Mouse (Mus musculus) hindbrain, embryonic 13.5 days (tissue): ENCODE measurements around the gene Acta2. TPM values are rescaled to one million over a fixed set of nuclear protein-coding genes. Genes with fewer than 3 reads are reported as not detected.

ENCODE experiments used
- ATAC-seq: fragments of 200-750 bp; cut with Nextera tagmentation; 2 replicates; pipeline ENCODE4 v1.8.0; 2017; ENCODE audit warnings: moderate TSS enrichment; ENCODE audit not compliant: low FRiP score
- H3K27ac ChIP-seq: fragments of 300-500 bp; sonication (generic); 2 replicates; pipeline ENCODE4 v1.5.1; 2015; ENCODE audit warnings: inconsistent platforms, mild to moderate bottlenecking, moderate library complexity
- H3K27me3 ChIP-seq: fragments of 300-500 bp; sonication (generic); 2 replicates; pipeline ENCODE4 v1.6.1; 2015; ENCODE audit warnings: mild to moderate bottlenecking, inconsistent platforms
- H3K36me3 ChIP-seq: fragments of 300-500 bp; sonication (generic); 2 replicates; pipeline ENCODE4 v1.6.1; 2015; ENCODE audit warnings: mild to moderate bottlenecking, inconsistent platforms
- H3K4me1 ChIP-seq: fragments of 300-500 bp; sonication (generic); replicated peaks from 2 replicates; pipeline ENCODE4 v1.6.1; 2015; ENCODE audit warnings: inconsistent platforms
- H3K4me2 ChIP-seq: fragments of 300-500 bp; sonication (generic); 2 replicates; pipeline ENCODE4 v1.6.1; 2015; ENCODE audit warnings: inconsistent platforms, mild to moderate bottlenecking, moderate library complexity
- H3K4me3 ChIP-seq: fragments of 300-500 bp; sonication (generic); 2 replicates; pipeline ENCODE4 v1.5.1; 2015; ENCODE audit warnings: mild to moderate bottlenecking, inconsistent platforms
- H3K9ac ChIP-seq: fragments of 300-500 bp; sonication (generic); 2 replicates; pipeline ENCODE4 v1.6.1; 2015; ENCODE audit warnings: mild to moderate bottlenecking, inconsistent platforms
- H3K9me3 ChIP-seq: fragments of 300-500 bp; sonication (generic); 2 replicates; pipeline ENCODE4 v1.6.1; 2016; ENCODE audit warnings: inconsistent platforms
- WGBS: fragments of 180-500 bp; shearing (Covaris S2); methylation state at CpG from one replicate; pipeline ENCODE4 v1.1.7; 2015; 5-methylcytosine and 5-hydroxymethylcytosine counted together
- polyA plus RNA-seq: library from polyadenylated mRNA; unstranded; fragments of >200 nt; fragmentation: Nextera tagmentation; extraction: Ambion mirVana; gene quantifications from 2 replicates; pipeline ENCODE4 v1.2.1, GENCODE M21; 2015

Gene Acta2
- polyA plus RNA-seq, result 19.5 and 30.0 TPM in 2 replicates

GRCm38 (mm10) chr19:34254880-34255681 is at the start of gene Acta2:
Gene Acta2, minus strand, starts transcription at chr19:34255590.
- ATAC-seq, result no peak
- Histone ChIP-seq H3K4me3 (no peak within 1 kb of the TSS), H3K9ac (no peak within 1 kb of the TSS), H3K9me3 (no peaks in the 10 kb centered on the region), H3K4me2 (no peak within 1 kb of the TSS), H3K27ac (no peak within 1 kb of the TSS), H3K4me1 (no peaks in the 10 kb centered on the region), H3K27me3 (no peaks in the 10 kb centered on the region), H3K36me3 (no peaks in the 10 kb centered on the region)
- WGBS, result 74% methylated on average over 16 of the region's 16 CpGs

- no peaks in the 10 kb centered on the region for H3K36me3 ChIP-seq
- no peak overlapping the region for H3K4me2 ChIP-seq
- H3K27ac ChIP-seq, result no peak overlapping the region
- ATAC-seq, result no peak
- no peak overlapping the region for H3K4me3 ChIP-seq
- no peak overlapping the region for H3K9ac ChIP-seq
- H3K9me3 ChIP-seq, result no peaks in the 10 kb centered on the region
- H3K4me1 ChIP-seq, result no peaks in the 10 kb centered on the region
- H3K27me3 ChIP-seq, result no peaks in the 10 kb centered on the region
Measured at GRCm38 (mm10) chr19:34304917-34305316, 49.5 kb upstream of the Acta2 start.

- no peak for ATAC-seq
- Histone ChIP-seq H3K4me2 (no peak overlapping the region), H3K27ac (no peak overlapping the region), H3K36me3 (no peaks in the 10 kb centered on the region), H3K9me3 (no peaks in the 10 kb centered on the region), H3K4me3 (no peak overlapping the region), H3K4me1 (no peaks in the 10 kb centered on the region), H3K27me3 (no peaks in the 10 kb centered on the region), H3K9ac (no peak overlapping the region)
- WGBS, result 75% methylated on average over 2 of the region's 2 CpGs
Measured at GRCm38 (mm10) chr19:34300430-34300829, 45.0 kb upstream of the Acta2 start.

- Histone ChIP-seq H3K27me3 (no peaks in the 10 kb centered on the region), H3K27ac (no peak overlapping the region), H3K4me2 (no peak overlapping the region), H3K4me1 (no peaks in the 10 kb centered on the region), H3K4me3 (no peak overlapping the region), H3K36me3 (no peaks in the 10 kb centered on the region), H3K9me3 (no peaks in the 10 kb centered on the region), H3K9ac (no peak overlapping the region)
- ATAC-seq, result no peak
- WGBS, result 76% methylated on average over 4 of the region's 4 CpGs
Measured at GRCm38 (mm10) chr19:34299229-34299628, 43.8 kb upstream of the Acta2 start.

- ATAC-seq, result no peak
Measured at GRCm38 (mm10) chr19:34298531-34298930, 43.1 kb upstream of the Acta2 start.

GRCm38 (mm10) chr19:34295442-34295841 is 40.1 kb upstream of the Acta2 start:
- H3K27me3 ChIP-seq, result peaks cover 15% of the 10 kb centered on the region
- no peak for ATAC-seq
- no peaks in the 10 kb centered on the region for H3K9me3 ChIP-seq
- H3K4me3 ChIP-seq, result no peak overlapping the region
- no peaks in the 10 kb centered on the region for H3K36me3 ChIP-seq
- no peak overlapping the region for H3K9ac ChIP-seq
- H3K4me1 ChIP-seq, result peaks cover 6% of the 10 kb centered on the region
- H3K27ac ChIP-seq, result no peak overlapping the region
- WGBS, result 81% methylated on average over 6 of the region's 6 CpGs
- no peak overlapping the region for H3K4me2 ChIP-seq

More at GRCm38 (mm10) chr19:34298531-34298930, 43.1 kb upstream of the Acta2 start:
- WGBS, result 90% methylated on average over 1 of the region's 1 CpGs
- Histone ChIP-seq H3K27me3 (no peaks in the 10 kb centered on the region), H3K9me3 (no peaks in the 10 kb centered on the region), H3K4me1 (no peaks in the 10 kb centered on the region), H3K4me3 (no peak overlapping the region), H3K27ac (no peak overlapping the region), H3K4me2 (no peak overlapping the region), H3K9ac (no peak overlapping the region), H3K36me3 (no peaks in the 10 kb centered on the region)

GRCm38 (mm10) chr19:34293376-34293947 is 38.1 kb upstream of the Acta2 start:
- H3K9me3 ChIP-seq, result no peaks in the 10 kb centered on the region
- H3K9ac ChIP-seq, result no peak overlapping the region
- H3K27me3 ChIP-seq, result peaks cover 15% of the 10 kb centered on the region
- peaks cover 14% of the 10 kb centered on the region for H3K4me1 ChIP-seq
- no peak overlapping the region for H3K4me3 ChIP-seq
- 66% methylated on average over 3 of the region's 3 CpGs for WGBS
- H3K27ac ChIP-seq, result no peak overlapping the region
- no peak overlapping the region for H3K4me2 ChIP-seq
- H3K36me3 ChIP-seq, result no peaks in the 10 kb centered on the region
- no peak for ATAC-seq

GRCm38 (mm10) chr19:34292701-34293100 is 37.3 kb upstream of the Acta2 start:
- Histone ChIP-seq H3K27me3 (peaks cover 15% of the 10 kb centered on the region), H3K27ac (no peak overlapping the region), H3K4me1 (peaks cover 14% of the 10 kb centered on the region), H3K36me3 (no peaks in the 10 kb centered on the region), H3K4me3 (no peak overlapping the region), H3K4me2 (no peak overlapping the region), H3K9ac (no peak overlapping the region), H3K9me3 (no peaks in the 10 kb centered on the region)
- no peak for ATAC-seq
- WGBS, result 80% methylated on average over 2 of the region's 2 CpGs

GRCm38 (mm10) chr19:34291956-34292355 is 36.6 kb upstream of the Acta2 start:
- H3K9ac ChIP-seq, result no peak overlapping the region
- WGBS, result 85% methylated on average over 5 of the region's 5 CpGs
- no peaks in the 10 kb centered on the region for H3K9me3 ChIP-seq
- no peak overlapping the region for H3K27ac ChIP-seq
- H3K4me3 ChIP-seq, result no peak overlapping the region
- no peak for ATAC-seq
- peaks cover 15% of the 10 kb centered on the region for H3K27me3 ChIP-seq
- peaks cover 14% of the 10 kb centered on the region for H3K4me1 ChIP-seq
- no peaks in the 10 kb centered on the region for H3K36me3 ChIP-seq
- no peak overlapping the region for H3K4me2 ChIP-seq

GRCm38 (mm10) chr19:34291379-34291778 is 36.0 kb upstream of the Acta2 start:
- peaks cover 14% of the 10 kb centered on the region for H3K4me1 ChIP-seq
- peak overlapping the region; percentile 70 for H3K4me2 ChIP-seq
- H3K9ac ChIP-seq, result no peak overlapping the region
- no peak for ATAC-seq
- no peak overlapping the region for H3K4me3 ChIP-seq
- no peak overlapping the region for H3K27ac ChIP-seq
- WGBS, result 72% methylated on average over 8 of the region's 8 CpGs
- no peaks in the 10 kb centered on the region for H3K9me3 ChIP-seq
- H3K27me3 ChIP-seq, result peaks cover 15% of the 10 kb centered on the region
- H3K36me3 ChIP-seq, result no peaks in the 10 kb centered on the region

- no peaks in the 10 kb centered on the region for H3K36me3 ChIP-seq
- peak overlapping the region; percentile 40 for H3K4me3 ChIP-seq
- ATAC-seq, result peak; percentile 29
- H3K9ac ChIP-seq, result peak overlapping the region; percentile 58
- H3K4me2 ChIP-seq, result peak overlapping the region; percentile 70
- 19% methylated on average over 15 of the region's 15 CpGs for WGBS
- peaks cover 15% of the 10 kb centered on the region for H3K27me3 ChIP-seq
- no peaks in the 10 kb centered on the region for H3K9me3 ChIP-seq
- no peak overlapping the region for H3K27ac ChIP-seq
- peaks cover 14% of the 10 kb centered on the region for H3K4me1 ChIP-seq
Measured at GRCm38 (mm10) chr19:34290872-34291341, 35.5 kb upstream of the Acta2 start.

- ATAC-seq, result peak; percentile 94
Measured at GRCm38 (mm10) chr19:34289948-34290789, 34.8 kb upstream of the Acta2 start, which contains the start of gene Fas. Gene Fas, plus strand, starts transcription at chr19:34290666.

More at GRCm38 (mm10) chr19:34289948-34290789, 34.8 kb upstream of the Acta2 start, which contains the start of gene Fas:
- peak within 1 kb of the TSS; percentile 40 for H3K4me3 ChIP-seq
- H3K27me3 ChIP-seq, result peaks cover 15% of the 10 kb centered on the region
- H3K4me2 ChIP-seq, result peak within 1 kb of the TSS; percentile 70
- H3K36me3 ChIP-seq, result no peaks in the 10 kb centered on the region
- 5% methylated on average over 19 of the region's 19 CpGs for WGBS
- peak within 1 kb of the TSS; percentile 58 for H3K9ac ChIP-seq
- peaks cover 14% of the 10 kb centered on the region for H3K4me1 ChIP-seq
- H3K9me3 ChIP-seq, result no peaks in the 10 kb centered on the region
- no peak within 1 kb of the TSS for H3K27ac ChIP-seq
